Comparison of ENCODE assay signal across 21 mouse cellular contexts in genomic region chr4:46235871-46236270, GRCm38 (mm10). TPM values are rescaled to one million over a fixed set of nuclear protein-coding genes. Genes with fewer than 3 reads are reported as not detected.
A peak's percentile ranks its signal among the peaks of the same experiment; 100 is the strongest.
DNase-seq lines count a peak whose midpoint lies in the region; ATAC-seq lines count a peak whose summit lies in the region.
"Had no signal": no experiment of that assay in that cellular context is flagged by ENCODE, and none has a peak within 500 bp of the region (broad histone marks: within the 10 kb centered on the region; RNA-seq: fewer than 3 reads in every experiment).

No protein-coding gene starts in this region.

- DNase-seq in frontal cortex, postnatal 36 days (ENCODE audit: low spot score in 2 of 2), result no peak
- DNase-seq in cerebellum, adult 11-12 months, result peak; percentile 86
- peak; percentile 88 for DNase-seq in cerebellum, adult 9-11 months
- DNase-seq in embryo, embryonic 9.5 days (ENCODE audit: extremely low spot score), result no peak
- no peak for DNase-seq in right cerebral cortex, adult 2 months (ENCODE audit: low spot score in 2 of 2)
- DNase-seq: adrenal gland, postnatal 14 days; forebrain, postnatal 0 days; gastrocnemius, postnatal 25 days; heart, adult 18-20 months; heart, postnatal 36 days; kidney, adult 11 months; kidney, postnatal 14 days; layer of hippocampus, adult 9-11 months; lung, postnatal 36 days; right cerebral cortex, postnatal 4 days; thymus, adult 18-20 months; thymus, postnatal 25 days had no signal

- peak; percentile 64; the same call in 1 of the 2 replicates for ATAC-seq in frontal cortex, adult (ENCODE audit: low TSS enrichment)
- ATAC-seq in activated CD4-positive, CD25-positive, alpha-beta regulatory T cell, adult 4 months, result no peak
- ATAC-seq: forebrain, postnatal 0 days; midbrain, embryonic 16.5 days; Patski had no signal

RNA-seq across cellular contexts. Expression of gene Xpa, which starts 39.8 kb away (rescaled TPM):
- 10 to 100 TPM; 10.9 to 17.7 TPM for polyA plus RNA-seq in activated CD4-positive, CD25-positive, alpha-beta regulatory T cell, adult 4 months (2017; shearing (Covaris generic))

Comparison
In these comparisons a context has a peak if more than half of its experiments do, and no peak if none do; other contexts are left out.
1. DNase-seq: peak in cerebellum, adult 11-12 months (single experiment) and cerebellum, adult 9-11 months (single experiment); none in frontal cortex, postnatal 36 days (0 of 2), embryo, embryonic 9.5 days (single experiment) and right cerebral cortex, adult 2 months (0 of 2).